Mouse (Mus musculus) kidney, embryonic 14.5 days (tissue): Measurements from ENCODE around the gene Ccnc. TPM values are rescaled to one million over a fixed set of nuclear protein-coding genes. Genes with fewer than 3 reads are reported as not detected.

ENCODE experiments used
- polyA plus RNA-seq: library from polyadenylated mRNA; unstranded; fragments of >200 nt; fragmentation: Nextera tagmentation; extraction: Ambion mirVana; gene quantifications from 2 replicates; pipeline ENCODE4 v1.2.1, GENCODE M21; 2014

Gene Ccnc
- polyA plus RNA-seq, 1 experiment from 2014 or later, result 48.4 TPM

Other genes starting within 250 kb of the Ccnc start
- not detected in 2 replicates for gene Prdm13, start 41.7 kb upstream of the Ccnc start, polyA plus RNA-seq
- gene Usp45, start 39.5 kb downstream of the Ccnc start, polyA plus RNA-seq, result 5.9 and 12.6 TPM in 2 replicates
- gene Tstd3, start 39.5 kb downstream of the Ccnc start, polyA plus RNA-seq, result 12.4 and 13.7 TPM in 2 replicates
- gene Pnisr, start 119.9 kb downstream of the Ccnc start, polyA plus RNA-seq, result 121 and 166 TPM in 2 replicates
- gene Coq3, start 152.0 kb downstream of the Ccnc start, polyA plus RNA-seq, result 12.3 and 13.8 TPM in 2 replicates
- gene Faxc, start 203.6 kb downstream of the Ccnc start, polyA plus RNA-seq, result 2.3 and 6.8 TPM in 2 replicates